Mouse (Mus musculus) MN1 (cell line): ENCODE results near the gene Inpp5a.

Source experiments
- DNase-seq: peaks from one replicate; pipeline ENCODE4 v3.0.0-alpha.2; 2016; ENCODE audit warnings: low spot score

Inpp5a gene

GRCm38 (mm10) chr7:139371389-139371788 is 17.5 kb upstream of the Inpp5a start:
- DNase-seq = no peak

GRCm38 (mm10) chr7:139377381-139377780 is 11.5 kb upstream of the Inpp5a start:
- no peak for DNase-seq

GRCm38 (mm10) chr7:139378355-139378754 is 10.6 kb upstream of the Inpp5a start:
- no peak for DNase-seq

GRCm38 (mm10) chr7:139379745-139380144 is 9.2 kb upstream of the Inpp5a start:
- no peak for DNase-seq

GRCm38 (mm10) chr7:139380225-139380624 is 8.7 kb upstream of the Inpp5a start:
- no peak for DNase-seq

- DNase-seq = no peak
Observed at GRCm38 (mm10) chr7:139381877-139382276, 7.0 kb upstream of the Inpp5a start.

- DNase-seq = no peak
Observed at GRCm38 (mm10) chr7:139382796-139383195, 6.1 kb upstream of the Inpp5a start.

- DNase-seq = no peak
Observed at GRCm38 (mm10) chr7:139384500-139384899, 4.4 kb upstream of the Inpp5a start.

- no peak for DNase-seq
Observed at GRCm38 (mm10) chr7:139384916-139385530, 3.9 kb upstream of the Inpp5a start.

- no peak for DNase-seq
Observed at GRCm38 (mm10) chr7:139386933-139387690, 1.8 kb upstream of the Inpp5a start.

- no peak for DNase-seq
Observed at GRCm38 (mm10) chr7:139387921-139388669, 814 bp upstream of the Inpp5a start.

- peak; percentile 54 for DNase-seq
Observed at GRCm38 (mm10) chr7:139389213-139389761, 378 bp downstream of the Inpp5a start.

- DNase-seq = peak; percentile 29
Observed at GRCm38 (mm10) chr7:139390380-139390779, 1.5 kb downstream of the Inpp5a start.

- DNase-seq = no peak
Observed at GRCm38 (mm10) chr7:139390926-139391325, 2.0 kb downstream of the Inpp5a start.

- DNase-seq = no peak
Observed at GRCm38 (mm10) chr7:139391691-139392090, 2.8 kb downstream of the Inpp5a start.

- no peak for DNase-seq
Observed at GRCm38 (mm10) chr7:139392106-139392505, 3.2 kb downstream of the Inpp5a start.

GRCm38 (mm10) chr7:139392691-139393235 is 3.9 kb downstream of the Inpp5a start:
- no peak for DNase-seq

- peak; percentile 95 for DNase-seq
Observed at GRCm38 (mm10) chr7:139397521-139397920, 8.6 kb downstream of the Inpp5a start.

- DNase-seq = no peak
Observed at GRCm38 (mm10) chr7:139398111-139398510, 9.2 kb downstream of the Inpp5a start.

- no peak for DNase-seq
Observed at GRCm38 (mm10) chr7:139398530-139399021, 9.7 kb downstream of the Inpp5a start.

- no peak for DNase-seq
Observed at GRCm38 (mm10) chr7:139399572-139399971, 10.7 kb downstream of the Inpp5a start.
